Mouse (Mus musculus) liver, embryonic 16.5 days (tissue): Measurements from ENCODE around the gene Maml3. TPM values are rescaled to one million over a fixed set of nuclear protein-coding genes. Genes with fewer than 3 reads are reported as not detected.

Experiments
- ATAC-seq: fragments of 200-750 bp; cut with Nextera tagmentation; 2 replicates; pipeline ENCODE4 v1.8.0; 2017; ENCODE audit warnings: low read depth, mild to moderate bottlenecking, moderate number of reproducible peaks, moderate library complexity
- H3K27ac ChIP-seq: fragments of 300-500 bp; sonication (generic); 2 replicates; pipeline ENCODE4 v1.5.1; 2014; ENCODE audit warnings: mild to moderate bottlenecking, low read length
- H3K27me3 ChIP-seq: fragments of 300-500 bp; sonication (generic); 2 replicates; pipeline ENCODE4 v1.6.1; 2014; ENCODE audit warnings: low read depth, low read length, mixed read lengths; ENCODE audit not compliant: control insufficient read depth, insufficient read depth
- H3K36me3 ChIP-seq: fragments of 300-500 bp; sonication (generic); 2 replicates; pipeline ENCODE4 v1.6.1; 2014; ENCODE audit warnings: mild to moderate bottlenecking; ENCODE audit not compliant: control insufficient read depth, insufficient read depth
- H3K4me1 ChIP-seq: fragments of 300-500 bp; sonication (generic); 2 replicates; pipeline ENCODE4 v1.6.1; 2014; ENCODE audit warnings: low read depth, low read length, mixed read lengths; ENCODE audit not compliant: control insufficient read depth
- H3K4me2 ChIP-seq: fragments of 300-500 bp; sonication (generic); 2 replicates; pipeline ENCODE4 v1.6.1; 2014; ENCODE audit warnings: low read depth, low read length, mixed read lengths
- H3K4me3 ChIP-seq: fragments of 300-500 bp; sonication (generic); 2 replicates; pipeline ENCODE4 v1.5.1; 2014; ENCODE audit warnings: low read depth, mild to moderate bottlenecking, low read length
- H3K9ac ChIP-seq: fragments of 300-500 bp; sonication (generic); 2 replicates; pipeline ENCODE4 v1.6.1; 2014; ENCODE audit warnings: low read depth, low read length
- H3K9me3 ChIP-seq: fragments of 300-500 bp; sonication (generic); replicated peaks from 2 replicates; pipeline ENCODE4 v1.6.1; 2016; ENCODE audit warnings: low read length; ENCODE audit not compliant: control insufficient read depth
- WGBS: fragments of 180-500 bp; shearing (Covaris S2); extraction: QIAGEN DNeasy Blood & Tissue Kit; methylation state at CpG from one replicate; pipeline ENCODE4 v1.1.7; 2014; ENCODE audit not compliant: insufficient replicate concordance; 5-methylcytosine and 5-hydroxymethylcytosine counted together
- polyA plus RNA-seq: library from polyadenylated mRNA; unstranded; fragments of >200 nt; fragmentation: Nextera tagmentation; extraction: Ambion mirVana; gene quantifications from 2 replicates; pipeline ENCODE4 v1.2.1, GENCODE M21; 2015

Gene Maml3
- polyA plus RNA-seq, 1 experiment from 2014 or later: 0.78 TPM

DNA sequence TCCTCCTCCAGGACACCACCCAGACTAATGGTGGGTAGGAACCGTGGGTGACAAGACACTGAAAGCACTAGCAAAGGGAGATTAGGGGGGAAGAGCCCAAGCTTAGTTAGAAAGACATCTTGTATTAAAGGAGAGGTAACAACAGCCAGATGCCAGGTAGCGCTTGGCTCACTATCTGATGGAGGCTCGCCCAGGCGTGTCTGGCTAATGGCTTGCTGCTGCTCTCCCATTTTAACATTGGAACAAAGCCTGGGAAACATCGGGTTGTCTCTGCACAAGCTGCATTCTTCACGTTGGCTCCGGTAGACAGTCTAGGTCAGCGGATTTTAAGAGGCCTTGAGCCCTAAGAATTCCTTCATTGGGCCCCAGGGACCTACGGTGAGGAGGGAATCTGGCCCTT is 10.5 kb upstream of the Maml3 start:
- no peak overlapping the region for H3K9ac ChIP-seq
- no peak overlapping the region for H3K4me3 ChIP-seq
- ATAC-seq: no peak
- 70% methylated on average over 9 of the region's 9 CpGs for WGBS
- no peaks in the 10 kb centered on the region for H3K36me3 ChIP-seq
- H3K4me2 ChIP-seq: no peak overlapping the region
- H3K27ac ChIP-seq: no peak overlapping the region
- no peaks in the 10 kb centered on the region for H3K4me1 ChIP-seq
- H3K27me3 ChIP-seq: no peaks in the 10 kb centered on the region
- no peaks in the 10 kb centered on the region for H3K9me3 ChIP-seq

DNA sequence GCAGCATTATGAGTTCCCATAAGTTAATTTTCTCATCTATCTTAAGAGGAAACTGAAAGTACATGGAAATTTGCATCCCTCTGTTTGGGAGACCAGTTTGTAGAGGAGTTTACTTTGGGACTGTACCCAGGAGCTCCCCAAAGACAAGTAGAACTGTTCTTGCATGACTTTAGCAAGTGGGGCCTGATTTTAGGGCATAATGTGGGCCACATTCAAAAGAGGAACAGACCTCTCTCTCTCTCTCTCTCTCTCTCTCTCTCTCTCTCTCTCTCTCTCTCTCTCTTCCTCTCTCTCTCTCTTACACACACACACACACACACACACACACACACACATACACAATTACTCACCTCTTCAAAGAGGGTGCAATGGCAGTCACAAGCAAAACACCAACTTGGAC is 3.2 kb upstream of the Maml3 start:
- no peak overlapping the region for H3K4me2 ChIP-seq
- no peak overlapping the region for H3K9ac ChIP-seq
- peaks cover 3% of the 10 kb centered on the region; the same call in 1 of the 2 replicates for H3K27me3 ChIP-seq
- no peaks in the 10 kb centered on the region for H3K36me3 ChIP-seq
- H3K4me1 ChIP-seq: no peaks in the 10 kb centered on the region; the same call in none of the 2 replicates
- no peak for ATAC-seq
- no peak overlapping the region for H3K27ac ChIP-seq
- no peaks in the 10 kb centered on the region for H3K9me3 ChIP-seq
- H3K4me3 ChIP-seq: no peak overlapping the region

DNA sequence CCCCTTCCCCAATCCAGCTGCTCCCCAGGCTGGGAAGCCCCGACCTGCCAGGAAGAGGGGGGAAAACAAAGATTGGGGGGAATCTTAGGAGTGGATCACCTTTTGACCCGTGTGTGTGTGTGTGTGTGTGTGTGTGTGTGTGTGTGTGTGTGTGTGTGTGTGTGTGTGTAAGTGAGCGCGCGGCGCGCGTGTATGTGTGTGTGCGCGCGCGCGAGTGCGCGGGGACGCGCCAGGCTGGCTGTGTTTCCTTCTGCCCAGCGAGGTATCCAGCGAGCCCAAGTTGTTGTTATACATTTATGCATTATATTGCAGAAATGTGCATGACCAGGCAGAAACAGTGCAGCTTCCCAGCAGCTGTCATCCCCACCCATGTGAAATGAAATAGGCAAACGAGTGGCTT is 280 bp upstream of the Maml3 start:
- Histone ChIP-seq H3K36me3 (no peaks in the 10 kb centered on the region), H3K9ac (peak overlapping the region; percentile 74), H3K27ac (no peak overlapping the region), H3K9me3 (no peaks in the 10 kb centered on the region), H3K27me3 (peaks cover 3% of the 10 kb centered on the region; the same call in 1 of the 2 replicates), H3K4me1 (no peaks in the 10 kb centered on the region; the same call in none of the 2 replicates), H3K4me3 (peak overlapping the region; percentile 71), H3K4me2 (peak overlapping the region; percentile 81)
- ATAC-seq: peak; percentile 7; the same call in 1 of the 2 replicates
- 0% methylated on average over 19 of the region's 20 CpGs for WGBS

DNA sequence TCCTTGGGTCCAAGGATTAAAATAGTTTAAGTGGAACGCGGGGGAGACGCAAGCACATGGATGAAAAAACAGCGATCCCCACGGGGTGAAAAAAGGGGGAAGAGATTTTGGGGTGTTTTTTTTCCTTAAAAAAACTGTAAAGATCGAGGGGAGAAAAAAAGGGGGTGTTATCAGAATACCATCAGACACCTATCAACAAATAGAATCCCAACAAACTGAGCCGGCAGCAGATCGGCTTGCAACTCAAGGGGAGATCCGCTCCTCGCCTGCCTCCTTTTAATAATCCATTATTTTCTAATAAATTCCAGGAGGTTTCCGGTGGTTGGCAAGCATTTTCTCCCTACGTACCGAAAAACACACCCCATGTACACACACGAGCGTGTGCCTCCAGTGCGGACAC is 668 bp downstream of the Maml3 start:
- peaks cover 2% of the 10 kb centered on the region for H3K4me1 ChIP-seq
- H3K27me3 ChIP-seq: peaks cover 3% of the 10 kb centered on the region; the same call in 1 of the 2 replicates
- H3K27ac ChIP-seq: peak overlapping the region; percentile 90
- H3K36me3 ChIP-seq: no peaks in the 10 kb centered on the region
- ATAC-seq: no peak
- peak overlapping the region; percentile 74 for H3K9ac ChIP-seq
- WGBS: 0% methylated on average over 16 of the region's 16 CpGs
- peak overlapping the region; percentile 81 for H3K4me2 ChIP-seq
- peak overlapping the region; percentile 71 for H3K4me3 ChIP-seq
- no peaks in the 10 kb centered on the region for H3K9me3 ChIP-seq

DNA sequence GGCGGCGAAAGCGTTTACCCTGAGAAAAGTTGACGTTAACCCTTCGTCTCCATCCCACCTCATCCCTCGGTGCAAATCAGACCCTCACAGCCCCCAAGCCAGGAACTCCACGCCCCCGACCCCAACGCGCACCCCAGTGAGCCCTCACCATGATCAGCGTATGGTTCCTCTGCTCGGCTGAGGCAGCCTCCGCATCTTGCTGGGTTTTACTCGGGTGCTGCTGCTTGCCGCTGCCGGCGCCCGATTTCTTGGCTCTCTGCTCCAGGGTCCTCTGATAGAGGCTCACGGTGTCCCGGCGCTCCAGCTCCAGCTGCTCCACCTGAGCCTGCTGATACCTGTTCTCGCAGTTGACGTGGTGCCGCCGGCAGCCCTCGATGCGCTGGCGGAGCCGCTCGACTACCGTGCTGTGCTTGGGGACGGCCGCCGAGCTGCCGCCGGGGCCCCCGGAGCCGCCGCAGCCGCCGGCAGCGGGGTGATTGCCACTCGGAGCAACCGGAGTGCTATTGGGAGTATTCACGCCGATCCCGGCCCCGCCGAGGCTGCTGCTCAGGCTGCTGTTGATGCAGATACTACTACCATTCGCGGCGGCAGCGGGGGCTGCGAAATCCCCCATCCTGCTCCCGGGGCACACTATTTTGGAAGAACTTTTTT is 1.2 kb downstream of the Maml3 start:
- H3K36me3 ChIP-seq: no peaks in the 10 kb centered on the region
- peak overlapping the region; percentile 81 for H3K4me2 ChIP-seq
- no peaks in the 10 kb centered on the region for H3K9me3 ChIP-seq
- peaks cover 3% of the 10 kb centered on the region; the same call in 1 of the 2 replicates for H3K27me3 ChIP-seq
- peak overlapping the region; percentile 74 for H3K9ac ChIP-seq
- H3K4me3 ChIP-seq: peak overlapping the region; percentile 71
- peak overlapping the region; percentile 90 for H3K27ac ChIP-seq
- no peak for ATAC-seq
- WGBS: under 1% methylated on average over 55 of the region's 55 CpGs
- H3K4me1 ChIP-seq: peaks cover 2% of the 10 kb centered on the region

DNA sequence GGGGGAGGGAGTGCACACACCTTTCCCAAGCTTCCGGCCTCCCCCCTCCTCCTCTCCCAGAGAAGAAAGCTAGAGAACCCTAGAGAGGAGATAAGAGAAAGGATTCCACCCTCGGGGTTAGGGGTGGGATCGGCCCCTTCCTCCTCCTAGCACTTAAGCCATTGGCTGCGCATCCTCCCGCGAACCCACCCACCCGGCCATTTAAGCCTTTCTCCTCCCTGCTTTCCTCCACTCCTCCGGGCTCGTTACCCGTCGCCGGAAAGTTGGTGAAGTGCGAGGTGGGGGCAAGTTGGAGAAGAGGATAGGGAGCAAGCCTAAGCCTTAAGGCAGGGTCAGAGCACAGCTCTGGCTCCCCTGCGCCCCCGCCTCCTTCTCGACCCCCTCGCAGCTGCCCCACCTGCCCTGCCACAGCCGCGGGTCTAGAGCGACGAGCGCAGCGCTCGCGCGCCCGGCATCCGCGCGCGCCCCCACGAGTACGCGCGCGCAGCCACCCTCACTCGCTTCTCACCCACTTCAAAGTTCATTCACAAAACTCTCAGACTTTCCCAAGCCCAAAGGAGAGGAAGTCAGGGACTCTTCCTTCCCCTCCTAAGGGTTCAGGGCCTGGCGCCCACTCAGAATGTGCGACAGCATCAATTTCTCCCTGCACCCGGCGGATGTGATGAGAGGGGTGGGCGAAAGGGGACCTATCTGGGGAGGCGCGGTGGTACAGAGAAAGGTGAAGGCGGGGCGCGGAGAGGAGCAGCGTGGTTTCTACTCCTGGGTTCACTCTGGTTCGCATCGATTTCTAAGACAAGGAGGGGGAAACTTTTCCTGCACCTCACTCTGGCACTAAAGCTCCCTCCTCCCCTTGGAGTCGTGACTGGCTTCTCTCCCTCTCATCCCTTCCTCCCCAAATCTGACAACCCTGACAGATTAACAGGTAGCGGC is 2.0 kb downstream of the Maml3 start:
- Histone ChIP-seq H3K9me3 (no peaks in the 10 kb centered on the region), H3K27ac (peak overlapping the region; percentile 90), H3K36me3 (no peaks in the 10 kb centered on the region), H3K4me1 (peaks cover 2% of the 10 kb centered on the region), H3K4me2 (peak overlapping the region; percentile 81), H3K27me3 (peaks cover 3% of the 10 kb centered on the region; the same call in 1 of the 2 replicates), H3K9ac (peak overlapping the region; percentile 74), H3K4me3 (peak overlapping the region; percentile 71)
- ATAC-seq: peak; percentile 66
- WGBS: under 1% methylated on average over 51 of the region's 52 CpGs

DNA sequence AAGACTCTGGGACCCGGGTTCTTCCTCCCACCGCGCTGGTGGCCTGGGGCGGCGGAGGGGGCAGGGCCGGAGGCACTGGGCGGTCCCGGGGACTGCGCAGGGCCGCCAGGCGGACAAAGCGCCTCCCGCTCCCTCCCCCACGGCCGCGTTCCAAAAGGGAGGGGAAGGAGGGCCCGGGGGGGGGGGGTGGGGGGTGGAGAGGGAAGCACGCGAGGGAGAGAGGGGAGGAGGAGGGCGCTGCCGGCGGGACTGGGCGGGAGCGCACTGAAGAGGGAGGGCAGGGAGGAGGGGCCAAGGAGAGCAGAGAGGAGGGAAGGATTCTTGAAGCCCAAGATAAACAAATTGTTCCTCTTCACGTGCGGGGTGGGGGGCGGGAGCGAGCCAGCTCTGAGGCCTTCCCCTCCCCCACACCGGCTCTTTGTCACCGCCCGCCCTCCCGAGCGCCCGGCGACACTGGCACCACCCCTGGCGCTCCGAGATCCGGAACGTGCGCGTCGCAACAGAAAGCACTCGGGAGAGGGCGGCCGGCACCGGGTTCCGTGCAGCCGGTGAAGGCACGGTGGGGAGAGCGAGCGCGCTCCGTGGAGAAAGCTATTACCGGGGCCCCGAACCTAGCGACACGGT is 2.8 kb downstream of the Maml3 start:
- H3K36me3 ChIP-seq: no peaks in the 10 kb centered on the region
- peaks cover 3% of the 10 kb centered on the region; the same call in 1 of the 2 replicates for H3K27me3 ChIP-seq
- H3K9ac ChIP-seq: peak overlapping the region; percentile 74
- under 1% methylated on average over 35 of the region's 57 CpGs for WGBS
- H3K27ac ChIP-seq: peak overlapping the region; percentile 90
- H3K4me3 ChIP-seq: peak overlapping the region; percentile 71
- no peaks in the 10 kb centered on the region for H3K9me3 ChIP-seq
- H3K4me2 ChIP-seq: peak overlapping the region; percentile 81
- peaks cover 2% of the 10 kb centered on the region for H3K4me1 ChIP-seq
- peak; percentile 75 for ATAC-seq

DNA sequence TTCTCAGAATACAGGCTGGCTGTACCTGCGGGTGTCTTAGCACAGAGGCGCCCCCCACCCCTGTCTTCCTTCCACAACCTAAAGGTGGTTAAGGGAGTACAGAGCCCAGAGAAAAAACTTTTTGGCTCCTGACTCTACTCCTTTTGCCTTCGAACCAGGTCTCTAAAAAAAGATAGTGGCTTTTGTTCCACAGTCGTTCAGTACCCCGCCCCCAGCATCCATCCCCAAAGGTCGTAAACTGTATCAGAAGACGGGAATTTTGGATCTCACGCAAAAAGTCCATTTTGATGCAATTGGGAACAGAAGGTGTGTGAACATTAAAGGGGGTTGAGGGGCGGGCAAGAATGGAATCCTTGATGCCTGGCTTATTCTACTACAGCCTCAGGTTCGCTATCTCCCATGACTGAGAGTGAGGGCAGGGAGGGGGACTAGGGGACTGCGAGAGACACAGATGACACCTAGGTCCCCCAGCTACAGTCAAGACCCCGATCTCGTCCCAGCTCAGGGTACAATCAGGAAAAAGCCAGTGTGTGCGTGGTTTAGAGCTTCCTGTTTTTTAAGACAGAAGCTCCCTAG is 3.4 kb downstream of the Maml3 start:
- peak overlapping the region; percentile 81 for H3K4me2 ChIP-seq
- under 1% methylated on average over 14 of the region's 14 CpGs for WGBS
- ATAC-seq: peak; percentile 0; the same call in 1 of the 2 replicates

More for the DNA sequence above, 3.4 kb downstream of the Maml3 start:
- Histone ChIP-seq H3K27me3 (peaks cover 3% of the 10 kb centered on the region; the same call in 1 of the 2 replicates), H3K9ac (peak overlapping the region; percentile 74), H3K4me3 (peak overlapping the region; percentile 71), H3K27ac (peak overlapping the region; percentile 80), H3K36me3 (no peaks in the 10 kb centered on the region), H3K9me3 (no peaks in the 10 kb centered on the region), H3K4me1 (peaks cover 2% of the 10 kb centered on the region)
